Mouse (Mus musculus) E14TG2a.4 (cell line): ENCODE measurements at regions not wholly inside any gene's neighbourhood (a gene's known extent, or its start where the extent isn't known, plus 50 kb on each side); places are given as distances from the start of the nearest gene placed in this dataset.

Experiments used
- CTCF ChIP-seq: conservative IDR thresholded peaks from 2 replicates; pipeline ENCODE4 v1.5.1; 2014; ENCODE audit warnings: low read length
- NANOG ChIP-seq: IDR thresholded peaks from 2 replicates; pipeline ENCODE4 v1.6.1; 2014; ENCODE audit warnings: borderline replicate concordance, low read length, mixed read lengths
- POU5F1 ChIP-seq: IDR thresholded peaks from 2 replicates; pipeline ENCODE4 v1.6.1; 2014; ENCODE audit warnings: low read length, borderline replicate concordance

DNA sequence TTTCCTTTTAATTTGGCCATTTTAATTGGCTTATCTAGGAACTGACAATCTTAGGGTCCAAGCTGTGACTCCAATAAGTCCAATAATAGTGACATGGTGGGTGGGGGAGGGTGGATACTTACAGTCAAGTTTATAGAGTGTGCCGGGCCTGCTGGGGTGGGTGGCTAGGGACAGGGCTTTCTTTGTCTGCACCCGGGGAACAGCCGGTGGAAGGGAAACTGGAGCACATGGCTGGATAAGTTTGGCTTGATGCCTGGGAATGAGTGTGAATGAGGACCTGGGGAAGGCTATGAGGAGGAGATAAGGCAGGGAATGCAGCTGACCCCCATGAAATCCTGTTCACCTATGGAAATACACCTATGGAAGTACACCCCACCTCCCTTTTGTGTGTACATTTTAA, 81.7 kb upstream of the Cers4 start:
- TF ChIP-seq CTCF (no peak), NANOG (no peak), POU5F1 (no peak)
